Mouse (Mus musculus): ENCODE measurements around the gene Pabpn1. TPM values are rescaled to one million over a fixed set of nuclear protein-coding genes. Genes with fewer than 3 reads are reported as not detected.
"Not testable (repeated sequence)": the region's sequence is repeated elsewhere in the genome, so short reads cannot be mapped to it uniquely, and the experiment has no call there.

Pabpn1 gene
- total RNA-seq, 2 experiments from 2014 or later: 48.9 to 153 TPM

DNA sequence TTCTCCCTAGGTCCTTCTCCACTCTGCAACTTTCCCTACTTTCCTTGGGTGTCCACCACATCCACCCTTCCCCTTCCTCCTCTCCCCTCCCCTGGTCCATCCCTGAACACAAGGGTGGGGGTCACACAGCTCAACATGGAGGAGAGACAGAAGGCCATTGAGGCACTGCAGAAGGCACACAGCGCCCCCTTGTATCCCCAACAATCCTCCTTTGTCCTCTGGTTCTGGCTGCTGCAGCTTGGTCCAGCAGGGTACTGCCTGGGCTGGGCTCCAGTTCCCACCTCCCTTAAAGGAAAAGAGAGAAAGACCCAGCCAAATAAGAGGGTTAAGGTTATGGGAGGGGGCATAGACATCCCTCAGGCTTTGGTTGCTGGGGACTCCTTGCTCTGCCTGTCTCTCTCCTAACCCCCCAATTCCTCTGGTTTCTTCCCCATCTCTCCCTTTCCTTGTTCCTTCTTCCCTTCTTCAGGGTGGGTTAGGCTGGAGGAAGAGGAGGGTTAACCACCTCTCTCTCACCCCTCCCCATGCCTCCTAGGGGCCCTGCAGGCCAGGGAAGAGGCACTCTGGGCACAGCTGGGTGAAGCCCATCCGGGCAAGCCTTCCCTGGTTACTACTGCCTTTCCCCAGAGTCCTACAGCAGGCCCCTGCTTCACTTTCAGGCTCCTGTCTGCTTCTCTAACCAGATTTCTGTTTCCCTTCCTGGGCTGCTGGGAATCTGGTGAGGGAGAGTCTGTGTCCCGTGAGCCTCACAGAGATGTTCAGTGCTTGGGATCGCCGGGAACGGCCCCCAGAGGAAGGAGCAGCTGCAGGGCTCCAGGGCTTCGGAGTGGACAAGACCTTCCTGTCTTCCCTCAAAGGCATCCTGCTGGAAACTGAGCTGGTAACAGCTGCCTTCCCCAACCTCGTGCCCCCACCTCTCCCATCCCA, 43.9 kb downstream of the Pabpn1 start, which contains the start of gene Cmtm5:
Gene Cmtm5 (plus strand): TSS at position 358 of the 927 bp plus-strand sequence.
- ATAC-seq (ENCODE audit: poor library complexity, severe bottlenecking): no peak

DNA sequence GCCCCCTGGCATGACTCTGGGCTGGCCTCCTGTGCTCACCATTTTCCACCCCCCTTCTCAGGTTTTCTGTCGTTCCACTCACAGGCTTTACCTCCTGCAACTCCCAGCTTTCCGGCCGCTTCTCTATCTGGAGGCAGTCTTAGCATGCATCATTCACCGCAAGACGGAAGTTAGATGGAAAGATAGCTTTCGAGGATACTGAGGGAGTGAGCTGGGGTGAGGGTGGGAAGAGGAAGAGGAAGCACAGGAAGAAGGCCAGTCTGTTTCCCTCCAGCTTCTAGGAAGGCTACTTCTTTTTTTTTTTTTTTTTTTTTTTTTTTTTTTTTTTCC, 44.5 kb downstream of the Pabpn1 start:
- no peak for ATAC-seq (ENCODE audit: poor library complexity, severe bottlenecking)

DNA sequence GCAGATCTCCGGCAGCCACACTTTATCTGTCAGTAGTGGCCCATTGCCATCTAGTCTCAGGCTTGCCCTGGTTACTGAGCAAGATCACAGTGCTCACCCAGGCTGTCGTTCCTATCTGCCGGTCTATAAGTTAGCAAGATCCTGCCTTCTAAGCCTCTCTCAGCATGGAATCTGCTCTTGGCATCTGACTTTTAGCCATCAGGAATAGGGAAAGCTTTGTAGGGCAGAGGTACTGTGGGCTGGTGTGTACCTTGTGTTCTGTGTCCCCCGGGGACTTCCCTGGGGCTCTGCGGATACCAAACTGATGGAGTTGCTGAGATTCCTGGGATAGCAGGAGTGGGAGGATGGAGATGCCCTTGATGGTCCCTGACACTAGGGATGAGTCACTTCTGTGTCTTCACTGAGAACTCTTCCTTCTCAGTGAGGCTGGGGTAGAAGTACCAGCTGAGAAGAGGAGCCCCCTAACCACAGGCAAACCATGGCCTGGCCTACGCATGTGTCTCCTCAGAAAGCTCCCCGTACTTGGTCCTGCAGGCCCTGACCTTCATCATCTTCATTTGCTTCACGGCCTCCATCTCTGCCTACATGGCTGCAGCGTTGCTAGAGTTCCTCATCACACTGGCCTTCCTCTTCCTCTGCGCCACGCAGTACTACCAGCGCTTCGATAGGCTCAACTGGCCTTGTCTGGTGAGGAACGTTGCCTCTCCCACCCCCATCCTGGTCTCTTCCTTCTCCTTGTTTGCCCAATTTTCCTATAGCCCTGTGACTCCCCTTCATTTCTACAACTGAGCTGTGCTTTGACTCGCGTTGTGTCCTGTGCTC, 45.3 kb downstream of the Pabpn1 start:
- no peak for ATAC-seq (ENCODE audit: poor library complexity, severe bottlenecking)

DNA sequence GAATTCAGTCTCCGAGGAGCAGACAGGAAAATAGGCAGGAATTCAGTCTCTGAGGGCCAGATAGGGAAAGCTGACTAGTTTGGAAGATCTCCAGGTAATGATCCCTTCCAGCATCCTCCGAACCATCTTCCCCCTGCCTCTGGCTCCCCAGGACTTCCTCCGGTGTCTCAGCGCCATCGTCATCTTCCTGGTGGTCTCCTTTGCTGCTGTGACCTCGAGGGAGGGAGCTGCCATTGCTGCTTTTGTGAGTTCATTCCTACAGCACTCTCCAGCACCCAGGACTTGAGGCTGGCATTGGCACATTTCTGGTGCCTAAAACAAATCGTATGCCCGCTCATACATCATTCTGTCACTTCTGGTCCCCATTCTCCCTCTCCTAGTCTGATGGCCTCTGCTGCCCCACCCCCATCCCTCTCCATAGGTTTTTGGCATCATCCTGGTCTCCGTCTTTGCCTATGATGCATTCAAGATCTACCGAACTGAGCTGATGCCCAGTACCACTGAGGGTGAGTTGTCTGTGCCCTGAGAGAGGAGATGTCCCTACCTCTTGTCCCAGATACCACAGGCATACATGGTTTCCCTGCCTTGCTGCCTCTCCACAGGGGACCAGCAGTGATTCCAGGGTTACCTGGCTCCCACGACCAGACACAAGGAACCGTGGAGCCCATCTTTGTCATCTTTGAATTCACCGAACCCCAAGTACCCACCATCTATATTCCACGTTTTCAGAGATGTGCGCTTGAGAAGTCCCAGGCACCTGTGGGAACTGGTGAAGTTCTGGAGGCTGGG, 46.3 kb downstream of the Pabpn1 start:
- ATAC-seq (ENCODE audit: poor library complexity, severe bottlenecking): no peak

DNA sequence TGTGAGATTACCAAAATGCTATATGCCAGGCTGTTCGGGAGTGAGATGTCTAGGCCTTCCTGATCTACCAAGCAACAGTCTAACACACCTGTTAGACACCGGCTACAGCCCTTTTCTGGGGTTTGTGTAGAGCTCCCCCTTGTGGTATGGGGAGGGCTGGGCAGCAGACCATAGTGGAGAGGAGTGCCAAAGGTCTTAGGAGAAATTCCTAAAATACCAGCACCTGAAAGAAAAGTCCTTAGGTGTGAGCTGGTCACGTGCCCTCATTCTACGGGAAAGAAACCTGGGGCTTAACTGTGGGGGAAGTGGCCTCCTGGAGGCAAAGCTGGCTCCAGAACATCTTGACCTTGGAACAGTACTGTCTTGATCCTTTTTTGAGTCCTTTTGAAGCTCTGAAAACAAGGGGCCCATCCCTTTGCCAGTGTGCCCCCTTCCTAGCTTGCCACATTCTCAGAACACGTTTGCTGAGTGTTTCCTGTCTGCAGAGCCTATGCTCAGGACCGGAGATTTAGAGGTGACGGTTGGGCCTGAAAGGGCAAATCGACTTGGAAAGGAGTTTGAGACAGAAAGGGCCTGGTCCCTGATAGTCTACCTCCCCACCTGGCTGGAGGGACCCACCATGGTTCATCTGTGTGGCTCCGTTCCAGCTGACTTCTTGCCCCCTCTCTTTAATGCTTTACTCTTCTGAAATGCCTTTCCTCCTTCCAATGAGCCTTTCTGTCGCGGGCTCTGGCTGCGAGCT, 47.3 kb downstream of the Pabpn1 start:
- peak; percentile 75 for ATAC-seq (ENCODE audit: poor library complexity, severe bottlenecking)

DNA sequence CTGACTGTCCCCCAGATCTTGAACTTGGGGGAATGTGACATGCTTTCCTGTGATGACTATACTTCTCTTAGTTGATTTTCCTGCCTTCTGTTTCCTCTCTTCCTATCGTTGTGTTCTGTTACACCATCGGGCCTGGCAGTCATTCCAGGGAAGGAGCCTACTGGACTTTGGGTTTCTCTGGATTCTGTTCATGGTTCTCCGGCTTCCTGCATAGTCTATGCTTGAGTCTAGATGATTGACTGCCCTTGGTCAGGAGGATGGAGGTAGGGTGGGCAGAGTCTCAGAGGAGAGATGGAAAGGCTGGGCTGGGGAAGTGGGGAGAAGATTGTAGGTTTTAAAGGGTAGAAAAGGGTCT, 47.9 kb downstream of the Pabpn1 start:
- ATAC-seq (ENCODE audit: poor library complexity, severe bottlenecking): no peak

DNA sequence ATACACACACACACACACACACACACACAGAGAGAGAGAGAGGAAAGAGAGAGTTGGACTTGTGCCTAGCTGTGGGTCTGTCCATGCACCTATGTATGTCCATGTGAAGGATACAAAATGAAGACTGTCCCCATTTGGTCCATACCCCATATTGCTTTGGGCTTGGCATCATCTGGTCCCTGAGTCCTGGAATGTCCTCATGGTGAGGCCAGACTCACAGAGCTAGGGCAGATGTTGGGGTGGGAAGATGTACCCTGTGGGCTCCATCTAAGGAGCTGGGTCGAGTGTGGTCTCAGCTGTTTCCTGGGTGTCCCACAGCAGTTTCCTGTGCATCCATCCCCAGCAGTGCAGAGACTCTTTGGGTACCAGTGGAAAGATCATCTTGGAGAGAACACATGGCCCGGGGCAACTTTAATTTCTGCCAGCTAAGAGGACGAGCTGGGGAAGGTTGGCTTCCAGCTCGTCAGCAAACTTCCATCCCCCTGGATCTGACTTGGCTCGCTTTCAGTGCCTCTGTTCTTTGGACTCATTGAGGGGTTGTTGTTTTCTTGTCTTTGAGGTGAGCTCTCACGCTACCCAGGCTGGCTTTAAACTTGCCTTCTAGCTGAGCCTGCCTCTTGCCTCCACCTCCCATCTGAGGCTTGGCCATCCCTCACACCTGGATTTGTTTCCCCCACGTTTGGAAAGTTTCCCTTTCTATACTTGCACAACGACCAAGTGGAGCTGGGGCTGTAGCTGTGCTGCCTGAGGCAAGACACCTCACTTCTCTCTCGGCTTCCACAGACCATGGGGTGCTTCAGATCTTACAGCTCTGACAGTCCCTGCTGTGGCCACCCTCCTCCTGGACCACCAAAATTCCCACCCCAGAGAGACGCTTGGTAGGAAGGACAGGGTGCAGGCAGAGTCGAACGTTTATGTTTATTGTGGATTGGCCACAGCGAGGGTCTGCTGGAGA, 49.0 kb downstream of the Pabpn1 start:
- ATAC-seq (ENCODE audit: poor library complexity, severe bottlenecking): no peak

DNA sequence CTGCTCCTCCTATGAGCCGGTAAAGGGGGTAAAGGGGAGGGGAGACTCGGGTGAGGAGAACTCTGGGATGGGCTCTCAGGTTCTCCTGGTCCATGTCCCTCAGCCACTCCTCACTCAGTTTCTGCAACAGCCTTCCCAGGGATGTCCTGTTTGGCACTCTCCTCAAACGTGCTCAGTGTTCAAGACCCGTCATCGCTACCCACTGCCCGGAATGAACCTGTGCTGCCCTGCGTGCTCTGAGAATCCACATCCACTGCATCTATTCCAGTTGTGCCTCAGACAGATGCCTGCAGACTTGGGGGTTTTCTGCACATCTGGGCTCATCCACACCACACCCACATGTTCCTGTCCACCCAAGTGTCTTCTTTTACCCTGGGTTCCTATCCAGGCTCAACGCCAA, 50.2 kb downstream of the Pabpn1 start:
- ATAC-seq (ENCODE audit: poor library complexity, severe bottlenecking): no peak

DNA sequence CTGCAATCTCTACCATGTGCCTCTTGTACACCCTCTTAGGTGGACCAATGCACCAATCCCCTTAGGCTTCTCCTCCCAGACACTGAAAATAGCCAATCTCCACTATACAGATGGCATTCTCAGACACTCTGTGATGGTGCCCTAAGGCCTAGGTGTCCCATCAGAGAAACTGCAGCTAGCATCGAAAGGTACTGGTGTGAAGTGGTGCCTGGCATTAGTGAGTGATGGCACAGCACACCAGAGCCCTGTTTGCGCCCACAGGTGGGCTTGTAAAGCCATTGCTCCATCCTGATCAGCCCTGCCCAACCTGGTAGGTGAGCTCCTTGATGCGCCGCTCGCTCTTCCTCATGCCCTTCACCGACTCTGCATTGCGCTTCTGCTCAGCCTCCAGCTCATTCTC, 51.7 kb downstream of the Pabpn1 start:
- ATAC-seq (ENCODE audit: poor library complexity, severe bottlenecking): no peak

DNA sequence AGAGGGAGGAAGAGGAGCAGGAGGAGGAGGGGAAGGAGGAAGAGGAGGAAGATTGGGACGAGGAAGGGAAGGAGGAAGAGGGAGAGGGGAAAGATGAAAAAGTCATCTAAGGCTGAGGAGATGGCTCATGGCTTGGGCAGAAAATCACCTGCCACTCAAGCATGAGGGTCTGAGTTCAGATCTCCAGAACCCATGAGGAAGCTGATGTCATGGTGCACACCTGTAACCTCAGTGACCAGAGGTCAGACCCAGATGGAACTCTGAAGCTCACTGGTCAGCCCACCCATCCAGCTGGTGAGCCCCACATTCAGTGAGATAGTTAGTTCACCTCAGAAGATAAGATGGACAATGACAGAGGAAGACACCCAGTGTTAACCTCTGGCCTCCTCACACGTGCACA, 52.6 kb downstream of the Pabpn1 start:
- ATAC-seq (ENCODE audit: poor library complexity, severe bottlenecking): no peak

DNA sequence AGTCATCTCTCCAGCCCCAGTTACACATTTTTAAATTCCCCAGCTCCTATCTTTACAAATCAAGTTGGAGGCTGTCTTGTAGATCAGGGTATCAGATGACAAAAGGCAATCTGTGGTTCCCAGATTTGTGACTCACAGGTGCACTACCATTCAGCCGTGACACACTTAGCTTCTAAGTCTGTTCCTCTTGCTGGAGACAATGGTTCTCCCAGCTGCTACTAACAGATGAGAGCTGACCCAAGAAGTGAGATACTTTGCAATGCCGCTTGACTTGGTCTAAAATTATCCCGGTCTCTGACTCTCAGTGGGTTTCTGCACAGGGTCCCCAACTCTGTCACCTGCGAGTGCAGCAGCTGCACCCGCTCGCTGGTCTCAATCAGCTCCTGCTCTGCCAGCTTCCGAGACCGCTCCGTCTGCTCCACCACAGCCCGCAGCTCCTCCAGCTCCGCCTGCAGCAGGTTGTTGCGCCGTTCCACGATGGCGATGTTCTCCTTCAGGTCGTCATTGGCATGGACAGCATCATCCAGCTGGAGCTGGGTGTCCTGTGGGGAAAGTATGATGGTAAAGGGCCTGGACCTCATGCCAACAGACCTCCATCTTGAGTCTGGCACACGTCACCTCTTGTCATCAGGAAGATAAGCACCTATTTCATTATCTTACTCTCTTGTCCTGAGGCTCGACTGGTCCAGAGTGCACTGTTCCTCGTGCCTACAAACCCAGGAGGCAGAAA, 53.8 kb downstream of the Pabpn1 start:
- no peak for ATAC-seq (ENCODE audit: poor library complexity, severe bottlenecking)

DNA sequence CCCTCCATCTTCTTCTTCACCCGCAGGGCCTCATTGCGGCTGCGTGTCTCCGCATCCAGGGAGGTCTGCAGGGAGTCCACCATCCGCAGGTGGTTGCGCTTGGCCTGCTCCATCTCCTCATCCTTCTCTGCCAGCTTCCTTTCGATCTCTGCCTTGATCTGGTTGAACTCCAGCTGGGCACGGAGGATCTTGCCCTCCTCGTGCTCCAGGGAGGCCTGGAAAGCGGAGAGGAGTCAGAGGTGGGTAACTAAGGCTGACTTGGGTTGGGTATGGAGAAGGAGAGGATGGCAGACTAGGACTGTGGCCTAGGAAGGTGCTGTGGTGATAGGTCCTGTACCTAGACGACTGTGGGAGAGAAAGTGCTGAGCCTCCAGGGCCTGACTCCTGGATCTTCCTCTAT, 54.7 kb downstream of the Pabpn1 start:
- not testable (repeated sequence) for ATAC-seq (ENCODE audit: poor library complexity, severe bottlenecking)

Other genes starting within 250 kb of the Pabpn1 start
- gene 1700123O20Rik, start 206.3 kb upstream of the Pabpn1 start, total RNA-seq (2015): 57.9 and 59.1 TPM in 2 replicates
- gene 1700123O20Rik, start 206.3 kb upstream of the Pabpn1 start, total RNA-seq (2017): 34.3 and 34.8 TPM in 2 replicates
- 99.7 and 131 TPM in 2 replicates for gene Acin1, start 205.6 kb upstream of the Pabpn1 start, total RNA-seq (2015)
- gene Acin1, start 205.6 kb upstream of the Pabpn1 start, total RNA-seq (2017): 173 and 223 TPM in 2 replicates
- 0.25 and 0.46 TPM in 2 replicates for gene Gm29776, start 193.7 kb upstream of the Pabpn1 start, total RNA-seq (2015)
- not detected in 2 replicates for gene Gm29776, start 193.7 kb upstream of the Pabpn1 start, total RNA-seq (2017)
- 24.4 and 26.0 TPM in 2 replicates for gene Cebpe, start 180.3 kb upstream of the Pabpn1 start, total RNA-seq (2015)
- 41.9 and 52.8 TPM in 2 replicates for gene Cebpe, start 180.3 kb upstream of the Pabpn1 start, total RNA-seq (2017)
- 9.1 and 14.3 TPM in 2 replicates for gene Slc7a8, start 110.6 kb upstream of the Pabpn1 start, total RNA-seq (2015)
- gene Slc7a8, start 110.6 kb upstream of the Pabpn1 start, total RNA-seq (2017): 1.3 and 2.8 TPM in 2 replicates
- not detected in 2 replicates for gene Rnf212b, start 78.4 kb upstream of the Pabpn1 start, total RNA-seq (2015)
- not detected in 2 replicates for gene Rnf212b, start 78.4 kb upstream of the Pabpn1 start, total RNA-seq (2017)
- 6.3 and 6.8 TPM in 2 replicates for gene Homez, start 21.5 kb upstream of the Pabpn1 start, total RNA-seq (2015)
- gene Homez, start 21.5 kb upstream of the Pabpn1 start, total RNA-seq (2017): 4.6 and 13.3 TPM in 2 replicates
- 9.8 and 11.9 TPM in 2 replicates for gene Ppp1r3e, start 14.9 kb upstream of the Pabpn1 start, total RNA-seq (2015)
- gene Ppp1r3e, start 14.9 kb upstream of the Pabpn1 start, total RNA-seq (2017): 0.22 and 1.8 TPM in 2 replicates
- 2.1 and 3.0 TPM in 2 replicates for gene Bcl2l2, start 9.1 kb upstream of the Pabpn1 start, total RNA-seq (2015)
- gene Bcl2l2, start 9.1 kb upstream of the Pabpn1 start, total RNA-seq (2017): 4.4 and 6.2 TPM in 2 replicates
- gene Gm20521, start 9.1 kb upstream of the Pabpn1 start, total RNA-seq (2015): not detected in 2 replicates
- not detected in 2 replicates for gene Gm20521, start 9.1 kb upstream of the Pabpn1 start, total RNA-seq (2017)
- 0.11 and 0.56 TPM in 2 replicates for gene Slc22a17, start 20.6 kb downstream of the Pabpn1 start, total RNA-seq (2015)
- 0.73 TPM in 1 of 2 replicates, not detected in the other for gene Slc22a17, start 20.6 kb downstream of the Pabpn1 start, total RNA-seq (2017)
- not detected in 2 replicates for gene Efs, start 33.6 kb downstream of the Pabpn1 start, total RNA-seq (2015)
- not detected in 2 replicates for gene Efs, start 33.6 kb downstream of the Pabpn1 start, total RNA-seq (2017)
- gene Il25, start 40.2 kb downstream of the Pabpn1 start, total RNA-seq (2015): not detected in 2 replicates
- not detected in 2 replicates for gene Il25, start 40.2 kb downstream of the Pabpn1 start, total RNA-seq (2017)
- gene Cmtm5, start 43.8 kb downstream of the Pabpn1 start, total RNA-seq (2015): not detected in 2 replicates
- not detected in 2 replicates for gene Cmtm5, start 43.8 kb downstream of the Pabpn1 start, total RNA-seq (2017)
- not detected in 2 replicates for gene Myh6, start 74.4 kb downstream of the Pabpn1 start, total RNA-seq (2015)
- not detected in 2 replicates for gene Myh6, start 74.4 kb downstream of the Pabpn1 start, total RNA-seq (2017)
- gene Gm17428, start 84.4 kb downstream of the Pabpn1 start, total RNA-seq (2015): not detected in 2 replicates
- not detected in 2 replicates for gene Gm17428, start 84.4 kb downstream of the Pabpn1 start, total RNA-seq (2017)
- not detected in 2 replicates for gene Myh7, start 102.1 kb downstream of the Pabpn1 start, total RNA-seq (2015)
- not detected in 2 replicates for gene Myh7, start 102.1 kb downstream of the Pabpn1 start, total RNA-seq (2017)
- 56.1 and 56.9 TPM in 2 replicates for gene Ngdn, start 123.0 kb downstream of the Pabpn1 start, total RNA-seq (2015)
- gene Ngdn, start 123.0 kb downstream of the Pabpn1 start, total RNA-seq (2017): 32.9 and 52.7 TPM in 2 replicates
- 2.0 and 2.1 TPM in 2 replicates for gene Zfhx2, start 199.8 kb downstream of the Pabpn1 start, total RNA-seq (2015)
- gene Zfhx2, start 199.8 kb downstream of the Pabpn1 start, total RNA-seq (2017): 1.1 and 1.3 TPM in 2 replicates
- gene Thtpa, start 202.3 kb downstream of the Pabpn1 start, total RNA-seq (2015): 5.4 and 6.9 TPM in 2 replicates
- gene Thtpa, start 202.3 kb downstream of the Pabpn1 start, total RNA-seq (2017): 5.9 and 7.2 TPM in 2 replicates
- 43.2 and 46.7 TPM in 2 replicates for gene Ap1g2, start 214.1 kb downstream of the Pabpn1 start, total RNA-seq (2015)
- 11.8 and 18.3 TPM in 2 replicates for gene Ap1g2, start 214.1 kb downstream of the Pabpn1 start, total RNA-seq (2017)
- gene Jph4, start 224.4 kb downstream of the Pabpn1 start, total RNA-seq (2015): not detected in 2 replicates
- gene Jph4, start 224.4 kb downstream of the Pabpn1 start, total RNA-seq (2017): not detected in 2 replicates